ENCODE assay signal across 8 mouse cellular contexts in the genomic region with DNA sequence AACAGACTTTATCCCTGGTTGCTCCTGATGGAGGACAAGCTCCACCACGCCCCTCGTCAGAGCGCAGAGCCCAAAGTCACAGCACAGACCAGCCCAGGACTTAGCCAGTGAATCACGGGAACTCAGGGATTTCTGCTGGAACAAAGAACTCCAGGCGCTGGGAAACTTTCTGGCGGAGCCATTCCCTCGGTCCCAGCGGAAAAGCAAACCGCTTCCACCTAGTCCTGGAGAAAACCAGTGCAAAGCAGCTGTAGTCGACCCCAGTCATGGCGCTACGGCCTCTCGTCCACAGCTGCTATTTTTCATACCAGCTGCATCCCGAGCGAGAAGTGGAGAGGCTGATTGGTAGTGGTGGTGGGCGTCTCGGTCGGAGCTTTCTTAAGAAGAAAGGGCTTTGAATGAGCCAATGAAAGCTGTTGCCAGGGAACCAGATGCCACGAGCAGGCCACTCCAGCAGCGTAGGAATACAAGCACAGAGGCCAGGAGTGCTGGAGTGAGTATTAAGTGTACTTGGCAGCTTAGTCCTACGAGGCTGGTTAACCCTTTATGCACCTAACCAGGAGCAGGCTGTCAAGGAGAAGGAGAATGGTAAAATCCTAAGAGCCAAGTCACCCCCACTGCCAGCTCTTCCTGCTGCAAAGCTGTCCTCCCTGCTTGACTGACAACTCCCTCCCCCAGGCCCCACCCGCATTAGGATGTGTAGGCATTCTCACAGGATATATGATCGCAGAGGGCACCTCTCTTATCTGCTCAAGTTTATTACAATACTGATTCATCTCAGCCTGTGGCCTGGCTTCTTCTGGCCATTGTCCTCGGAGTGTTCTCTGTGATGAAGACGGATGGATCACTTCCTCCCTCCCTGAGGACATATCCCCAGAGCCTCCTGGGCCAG. TPM values are rescaled to one million over a fixed set of nuclear protein-coding genes. Genes with fewer than 3 reads are reported as not detected.
DNase-seq lines count a peak whose midpoint lies in the region; ATAC-seq and TF ChIP-seq lines count a peak whose summit lies in the region.

Gene Gm973 (plus strand): TSS at position 239 of the 892 bp plus-strand sequence.

- WGBS in forebrain, embryonic 11.5 days = 4% methylated on average over 25 of the region's 25 CpGs
- WGBS in heart, embryonic 11.5 days (ENCODE audit: insufficient replicate concordance) = 5% methylated on average over 25 of the region's 25 CpGs
- 8% methylated on average over 25 of the region's 25 CpGs for WGBS in kidney, postnatal 0 days
- WGBS in limb, embryonic 14.5 days = 3% methylated on average over 25 of the region's 25 CpGs

- no peaks in the 10 kb centered on the region for H3K36me3 ChIP-seq in forebrain, embryonic 11.5 days (ENCODE audit: control insufficient read depth, insufficient read depth, low read length)
- no peaks in the 10 kb centered on the region for H3K36me3 ChIP-seq in heart, embryonic 11.5 days (ENCODE audit: control insufficient read depth, insufficient read depth, low read length)
- H3K36me3 ChIP-seq in kidney, postnatal 0 days (ENCODE audit: insufficient read depth, low read length) = no peaks in the 10 kb centered on the region
- no peaks in the 10 kb centered on the region for H3K36me3 ChIP-seq in limb, embryonic 14.5 days (ENCODE audit: control insufficient read depth, insufficient read depth, low read length)

- H3K9ac ChIP-seq in forebrain, embryonic 11.5 days (ENCODE audit: low read length) = peak within 1 kb of the TSS; percentile 69
- peak within 1 kb of the TSS; percentile 71 for H3K9ac ChIP-seq in heart, embryonic 11.5 days (ENCODE audit: low read depth, low read length)
- peak within 1 kb of the TSS; percentile 39 for H3K9ac ChIP-seq in kidney, postnatal 0 days (ENCODE audit: low read depth, low read length)
- H3K9ac ChIP-seq in limb, embryonic 14.5 days (ENCODE audit: low read depth, low read length, severe bottlenecking) = peak within 1 kb of the TSS; percentile 54

- H3K27ac ChIP-seq in forebrain, embryonic 11.5 days (ENCODE audit: low read depth, low read length) = peak within 1 kb of the TSS; percentile 98
- peak within 1 kb of the TSS; percentile 54 for H3K27ac ChIP-seq in heart, embryonic 11.5 days (ENCODE audit: low read depth, low read length)
- H3K27ac ChIP-seq in kidney, postnatal 0 days = peak within 1 kb of the TSS; percentile 79
- peak within 1 kb of the TSS; percentile 90 for H3K27ac ChIP-seq in limb, embryonic 14.5 days (replicated peaks; ENCODE audit: low read depth, low read length)

- peak; percentile 96 for ATAC-seq in forebrain, embryonic 11.5 days (replicated peaks; ENCODE audit: low FRiP score)
- ATAC-seq in heart, embryonic 11.5 days (replicated peaks; ENCODE audit: insufficient number of reproducible peaks, low FRiP score, low TSS enrichment) = peak; percentile 67; the same call in 1 of the 2 replicates
- peak; percentile 52 for ATAC-seq in kidney, postnatal 0 days (replicated peaks; ENCODE audit: low FRiP score, low read depth)
- ATAC-seq in limb, embryonic 14.5 days (ENCODE audit: low FRiP score, low read depth) = peak; percentile 93

- H3K27me3 ChIP-seq in forebrain, embryonic 11.5 days (ENCODE audit: control insufficient read depth, insufficient read depth, low read length) = no peaks in the 10 kb centered on the region
- H3K27me3 ChIP-seq in heart, embryonic 11.5 days (ENCODE audit: control insufficient read depth, insufficient read depth, low read length) = peaks cover 3% of the 10 kb centered on the region; the same call in 1 of the 2 replicates
- no peaks in the 10 kb centered on the region for H3K27me3 ChIP-seq in kidney, postnatal 0 days (ENCODE audit: insufficient read depth, low read length)
- H3K27me3 ChIP-seq in limb, embryonic 14.5 days (ENCODE audit: control insufficient read depth, insufficient read depth, low read length) = no peaks in the 10 kb centered on the region

- H3K4me2 ChIP-seq in forebrain, embryonic 11.5 days (ENCODE audit: low read depth, low read length, severe bottlenecking) = peak within 1 kb of the TSS; percentile 61
- peak within 1 kb of the TSS; percentile 74 for H3K4me2 ChIP-seq in heart, embryonic 11.5 days
- H3K4me2 ChIP-seq in kidney, postnatal 0 days (ENCODE audit: low read length) = peak within 1 kb of the TSS; percentile 54
- H3K4me2 ChIP-seq in limb, embryonic 14.5 days (replicated peaks; ENCODE audit: low read depth, low read length, severe bottlenecking) = peak within 1 kb of the TSS; percentile 46

- TF ChIP-seq POLR2A in brain, embryonic 14.5 days (IDR thresholded peaks at IDR 0.05; ENCODE audit: borderline replicate concordance, extremely low read depth, insufficient read depth, insufficient read length, poor library complexity, severe bottlenecking) = peak; percentile 22; the same call in 1 of the 2 replicates
- TF ChIP-seq POLR2A in limb, embryonic 14.5 days (IDR thresholded peaks at IDR 0.05; ENCODE audit: borderline replicate concordance, extremely low read depth, insufficient read depth, insufficient read length) = peak; percentile 51; the same call in 1 of the 2 replicates

- peak; percentile 98 for DNase-seq in brain, embryonic 14.5 days (ENCODE audit: low read depth)
- DNase-seq in forebrain, embryonic 11.5 days (ENCODE audit: low spot score) = peak; percentile 89
- peak; percentile 87 for DNase-seq in kidney, postnatal 0 days (ENCODE audit: low spot score)
- peak; percentile 92 for DNase-seq in limb, embryonic 14.5 days (ENCODE audit: low spot score)
- DNase-seq in neural tube, embryonic 10.5 days (ENCODE audit: extremely low spot score, low spot score) = peak; percentile 86
- peak; percentile 34 for DNase-seq in testis, postnatal 14 days (ENCODE audit: low spot score)
- DNase-seq in thymus, postnatal 10 days (ENCODE audit: low spot score in 2 of 2) = no peak

- peak within 1 kb of the TSS; percentile 28 for H3K4me3 ChIP-seq in forebrain, embryonic 11.5 days (ENCODE audit: low read depth, low read length)
- H3K4me3 ChIP-seq in heart, embryonic 11.5 days (ENCODE audit: low read depth, low read length) = peak within 1 kb of the TSS; percentile 42
- peak within 1 kb of the TSS; percentile 23 for H3K4me3 ChIP-seq in kidney, postnatal 0 days (replicated peaks; ENCODE audit: low read depth, low read length)
- H3K4me3 ChIP-seq in limb, embryonic 14.5 days (replicated peaks; ENCODE audit: low read length) = peak within 1 kb of the TSS; percentile 27

- no peaks in the 10 kb centered on the region for H3K9me3 ChIP-seq in forebrain, embryonic 11.5 days (ENCODE audit: control insufficient read depth, low read length)
- H3K9me3 ChIP-seq in heart, embryonic 11.5 days (replicated peaks; ENCODE audit: control insufficient read depth, low read length) = no peaks in the 10 kb centered on the region
- no peaks in the 10 kb centered on the region for H3K9me3 ChIP-seq in kidney, postnatal 0 days (replicated peaks; ENCODE audit: low read length)
- H3K9me3 ChIP-seq in limb, embryonic 14.5 days (ENCODE audit: control insufficient read depth, low read length) = no peaks in the 10 kb centered on the region

- TF ChIP-seq CTCF in brain, embryonic 14.5 days (IDR thresholded peaks at IDR 0.05; ENCODE audit: borderline replicate concordance, extremely low read depth, insufficient read depth, insufficient read length) = no peak
- no peak for TF ChIP-seq CTCF in kidney, postnatal 0 days (IDR thresholded peaks at IDR 0.05; ENCODE audit: low read depth)

- peaks cover 17% of the 10 kb centered on the region for H3K4me1 ChIP-seq in forebrain, embryonic 11.5 days (replicated peaks; ENCODE audit: control insufficient read depth, insufficient read depth, low read length)
- H3K4me1 ChIP-seq in heart, embryonic 11.5 days (ENCODE audit: control insufficient read depth, insufficient read depth, low read length) = peaks cover 11% of the 10 kb centered on the region
- peaks cover 5% of the 10 kb centered on the region; the same call in 1 of the 2 replicates for H3K4me1 ChIP-seq in kidney, postnatal 0 days (replicated peaks; ENCODE audit: insufficient read depth, low read length)
- H3K4me1 ChIP-seq in limb, embryonic 14.5 days (ENCODE audit: control insufficient read depth, insufficient read depth, low read length) = peaks cover 26% of the 10 kb centered on the region

RNA-seq across cellular contexts. Expression of gene Gm973, which starts in this region (rescaled TPM):
- polyA plus RNA-seq in brain, embryonic 14.5 days (2012; rRNA removed) = 2.1 and 6.4 TPM in 2 replicates
- 0.85 and 0.99 TPM in 2 replicates for polyA plus RNA-seq in forebrain, embryonic 11.5 days (2014; fragmentation: Nextera tagmentation; extraction: Ambion mirVana)
- polyA plus RNA-seq in heart, embryonic 11.5 days (2014; fragmentation: Nextera tagmentation; extraction: Ambion mirVana) = 0.17 TPM in 1 of 2 replicates, not detected in the other
- polyA plus RNA-seq in kidney, postnatal 0 days (2015; fragmentation: Nextera tagmentation; extraction: Ambion mirVana) = 1.6 and 2.5 TPM in 2 replicates
- 2.2 and 2.8 TPM in 2 replicates for polyA plus RNA-seq in limb, embryonic 14.5 days (2012; rRNA removed)
- 1.8 and 2.1 TPM in 2 replicates for polyA plus RNA-seq in limb, embryonic 14.5 days (2014; fragmentation: Nextera tagmentation; extraction: Ambion mirVana)

Comparison
In these comparisons a context has a peak if more than half of its experiments do, and no peak if none do; other contexts are left out.
1. Peak in DNase-seq, ATAC-seq, H3K4me3 ChIP-seq, H3K27ac ChIP-seq, H3K9ac ChIP-seq and H3K4me2 ChIP-seq in forebrain, embryonic 11.5 days; RNA of the gene not detected or under 1 TPM.
2. Peak in ATAC-seq, H3K4me3 ChIP-seq, H3K27ac ChIP-seq, H3K9ac ChIP-seq and H3K4me2 ChIP-seq in heart, embryonic 11.5 days; RNA of the gene not detected or under 1 TPM.
3. DNase-seq: peak in brain, embryonic 14.5 days (single experiment), kidney, postnatal 0 days (single experiment), limb, embryonic 14.5 days (single experiment), neural tube, embryonic 10.5 days (single experiment) and testis, postnatal 14 days (single experiment); none in thymus, postnatal 10 days (0 of 2).
4. Peak in every context shown above with its lines, with median percentiles within 50 percentile points of each other: ATAC-seq, H3K27ac ChIP-seq, H3K4me2 ChIP-seq, H3K4me3 ChIP-seq and H3K9ac ChIP-seq.